Mouse (Mus musculus) megakaryocyte-erythroid progenitor cell, adult 5-6 weeks (primary cell): ENCODE results near the gene Shb. TPM values are rescaled to one million over a fixed set of nuclear protein-coding genes. Genes with fewer than 3 reads are reported as not detected.
"Not testable (repeated sequence)": the region's sequence is repeated elsewhere in the genome, so short reads cannot be mapped to it uniquely, and the experiment has no call there.

Experiments used
- ATAC-seq: replicated peaks from 2 replicates; pipeline ENCODE4 v1.8.0; 2016; ENCODE audit warnings: mild to moderate bottlenecking, inconsistent platforms; ENCODE audit not compliant: severe bottlenecking, poor library complexity, low FRiP score, low TSS enrichment
- total RNA-seq, 2 experiments: library from RNA; stranded (forward) in 1 of 2; stranded (reverse) in 1 of 2; fragments of 200-1000, 215-1000 nt in 1 of 2; fragments of >200 nt in 1 of 2; fragmentation: Nextera tagmentation in 1 of 2; gene quantifications; 2 replicates each; pipeline ENCODE4 v1.2.3; 2014 to 2017

Shb gene
- total RNA-seq, 2 experiments from 2014 or later = 7.8 to 8.9 TPM

GRCm38 (mm10) chr4:45407703-45408334 is 124.5 kb downstream of the Shb start:
- ATAC-seq = no peak

- ATAC-seq = peak; percentile 46
Observed at GRCm38 (mm10) chr4:45407001-45407702, 125.1 kb downstream of the Shb start.

DNA sequence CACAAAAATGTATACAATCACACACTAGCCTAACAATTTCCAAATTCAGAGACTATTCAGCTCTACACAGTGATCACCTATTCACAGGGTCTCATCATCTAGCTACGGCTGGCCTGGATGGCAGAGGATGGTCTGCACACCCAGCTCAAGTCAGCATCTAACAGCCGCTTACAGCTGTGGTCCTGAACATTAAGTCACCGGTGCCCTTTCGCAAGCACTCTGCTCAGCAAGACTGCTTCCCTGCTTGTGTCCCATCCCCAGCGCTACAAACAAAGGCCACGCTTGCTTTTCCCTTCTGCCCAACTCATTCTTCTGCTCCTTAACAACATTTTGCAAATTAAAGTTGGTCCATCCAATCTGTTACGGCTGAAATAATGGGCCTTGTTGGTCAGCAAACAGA is 125.9 kb downstream of the Shb start:
- ATAC-seq = no peak

DNA sequence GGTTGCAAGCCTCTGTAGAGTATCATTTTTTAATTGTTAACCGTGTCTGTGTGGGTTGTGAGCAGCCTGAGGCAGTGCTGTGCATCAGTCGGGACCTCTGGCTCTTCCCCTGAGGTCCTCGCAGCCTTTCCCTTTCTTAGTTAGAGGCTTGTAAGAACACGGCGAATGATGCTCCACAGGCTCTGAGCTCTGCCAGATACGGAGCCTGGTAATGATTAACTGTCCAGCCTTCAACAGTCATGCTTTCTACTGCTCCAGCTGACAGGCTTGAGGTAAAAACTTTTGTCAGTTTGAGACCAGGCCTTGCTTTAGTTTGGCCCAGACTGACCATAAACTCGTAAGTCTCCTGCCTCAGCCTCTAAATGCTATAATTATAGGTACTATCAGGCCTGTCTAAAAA is 127.0 kb downstream of the Shb start:
- no peak for ATAC-seq

- ATAC-seq = no peak
Observed at GRCm38 (mm10) chr4:45404086-45404485, 128.2 kb downstream of the Shb start.

- 0 out of 2 replicates have a peak, but pooled peaks have one; percentile 15 for ATAC-seq
Observed at GRCm38 (mm10) chr4:45403499-45403878, 128.8 kb downstream of the Shb start.

DNA sequence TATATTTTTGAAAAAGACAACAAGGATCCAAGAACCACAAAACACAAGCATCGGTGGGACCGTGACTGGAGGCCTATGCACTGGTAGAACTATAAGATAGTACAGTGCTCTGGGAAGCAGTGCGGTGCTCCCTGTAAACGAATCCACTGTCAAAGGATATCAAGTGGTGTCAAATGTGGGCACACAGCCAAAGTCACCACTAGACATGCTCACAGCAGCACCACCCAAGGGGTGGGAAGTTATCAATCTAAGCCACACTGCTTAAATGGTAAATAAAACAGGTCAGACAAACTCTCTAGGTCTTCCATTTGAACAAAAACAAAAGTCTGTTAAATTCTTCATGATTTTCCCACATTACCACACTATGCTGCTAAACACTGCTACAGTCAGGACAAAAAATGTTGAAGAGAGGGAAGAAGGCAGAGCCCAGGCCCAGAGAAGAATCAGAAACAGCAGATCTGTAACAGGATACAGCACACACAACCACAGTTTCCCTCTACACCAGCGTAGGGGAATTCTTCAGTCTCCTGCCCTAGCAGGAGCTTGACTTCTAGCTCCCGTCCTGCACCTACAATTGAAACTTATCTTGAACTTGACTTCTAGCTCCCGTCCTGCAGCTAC is 129.3 kb downstream of the Shb start:
- peak; percentile 79 for ATAC-seq

- ATAC-seq = no peak
Observed at GRCm38 (mm10) chr4:45402281-45402680, 130.0 kb downstream of the Shb start.

DNA sequence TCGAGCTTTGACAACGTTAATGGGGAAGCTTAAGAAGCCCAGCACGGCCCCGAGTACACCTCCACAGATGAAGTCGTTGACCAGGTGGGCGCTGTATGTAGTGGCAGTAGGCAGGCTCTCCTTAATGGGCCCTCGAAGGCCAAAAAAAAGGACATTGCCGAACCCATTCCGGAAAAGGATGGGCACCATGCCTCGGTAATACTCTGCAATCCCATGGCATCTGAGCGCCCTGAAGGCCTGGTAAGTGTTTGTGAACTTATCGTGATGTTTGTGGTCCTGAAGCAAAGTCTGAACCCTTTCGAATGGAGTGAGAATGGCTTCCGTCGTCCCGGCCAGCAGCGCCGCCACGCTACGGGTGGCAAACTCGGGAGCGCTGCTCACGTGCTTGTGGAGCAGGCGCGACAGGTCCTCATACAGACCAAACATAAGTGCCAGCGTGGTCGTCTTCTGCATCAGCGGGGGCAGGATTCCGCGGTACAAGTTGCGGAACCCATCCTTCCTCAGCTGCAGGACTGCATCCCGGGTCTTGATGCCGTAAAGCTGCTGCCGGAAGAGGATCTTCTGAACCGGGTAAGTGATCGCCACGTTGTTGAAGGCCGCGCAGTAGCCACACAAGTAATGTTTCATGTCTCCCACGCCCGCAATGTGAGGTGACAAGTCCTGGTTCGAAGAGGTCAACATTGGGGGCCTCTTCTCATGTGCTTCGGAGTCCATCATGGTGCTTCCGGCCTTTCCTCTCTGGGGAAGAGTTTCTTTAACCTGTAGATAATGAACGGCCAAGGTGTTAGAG is 132.7 kb downstream of the Shb start:
- ATAC-seq = no peak

- ATAC-seq = not testable (repeated sequence)
Observed at GRCm38 (mm10) chr4:45398315-45398714, 134.0 kb downstream of the Shb start.

DNA sequence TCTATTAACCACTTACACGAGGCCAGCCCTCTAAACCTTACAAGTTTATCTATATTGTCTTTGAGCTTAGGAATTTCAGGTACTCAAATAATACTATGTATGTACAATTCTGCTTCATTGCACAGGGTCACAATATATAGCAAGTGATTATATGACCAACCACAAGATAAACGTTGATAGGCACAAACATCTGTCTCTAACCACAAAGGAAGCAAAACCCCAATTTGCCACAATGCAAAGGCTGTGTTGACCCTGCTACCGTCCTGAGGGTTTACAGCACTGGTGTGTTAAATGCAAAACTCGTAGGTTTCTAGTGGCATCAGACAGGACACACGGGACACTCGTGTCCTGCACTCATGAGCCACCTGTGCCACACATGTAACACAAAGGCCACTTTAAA is 136.1 kb downstream of the Shb start:
- ATAC-seq = not testable (repeated sequence)

DNA sequence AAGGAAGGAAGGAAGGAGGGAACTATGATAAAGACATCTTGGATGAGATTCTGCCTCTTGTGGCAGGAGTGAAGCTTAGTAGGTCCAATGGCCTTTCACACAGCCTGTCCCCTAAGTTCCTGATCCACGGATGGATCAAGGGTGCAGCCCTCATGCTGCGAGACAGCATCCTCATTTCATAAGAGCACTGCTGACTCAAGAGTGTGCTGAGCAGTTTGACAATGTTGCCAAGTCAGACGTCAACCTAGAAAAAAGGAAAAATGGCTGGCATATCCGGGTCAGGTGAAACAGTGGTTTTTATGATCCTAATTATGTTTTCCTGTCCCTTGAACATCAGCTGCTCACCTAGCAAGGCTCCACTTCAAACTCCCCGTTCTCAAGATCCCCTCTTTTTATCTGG is 138.6 kb downstream of the Shb start:
- no peak for ATAC-seq

GRCm38 (mm10) chr4:45392994-45393393 is 139.3 kb downstream of the Shb start:
- ATAC-seq = no peak

DNA sequence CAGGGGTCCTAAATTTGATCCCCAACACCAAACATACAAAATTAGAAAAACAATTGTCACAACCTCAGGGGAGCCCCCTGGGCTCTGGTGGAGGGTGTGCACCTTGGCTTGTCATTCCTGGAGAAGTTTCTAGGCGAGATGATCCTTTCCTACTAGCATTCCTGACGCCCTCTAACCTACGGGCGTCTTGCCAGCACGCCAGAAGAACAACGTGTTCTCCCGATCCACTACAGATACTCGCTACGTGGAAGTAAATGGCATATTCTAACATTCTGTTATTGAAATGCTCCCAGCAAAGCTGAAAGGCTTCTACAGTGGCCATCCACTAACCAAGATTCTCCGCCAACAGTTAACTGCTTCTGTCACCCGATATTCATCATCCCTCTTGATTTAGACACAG is 139.7 kb downstream of the Shb start:
- no peak for ATAC-seq

GRCm38 (mm10) chr4:45392099-45392498 is 140.2 kb downstream of the Shb start:
- ATAC-seq = no peak; the same call in 1 of the 2 replicates

DNA sequence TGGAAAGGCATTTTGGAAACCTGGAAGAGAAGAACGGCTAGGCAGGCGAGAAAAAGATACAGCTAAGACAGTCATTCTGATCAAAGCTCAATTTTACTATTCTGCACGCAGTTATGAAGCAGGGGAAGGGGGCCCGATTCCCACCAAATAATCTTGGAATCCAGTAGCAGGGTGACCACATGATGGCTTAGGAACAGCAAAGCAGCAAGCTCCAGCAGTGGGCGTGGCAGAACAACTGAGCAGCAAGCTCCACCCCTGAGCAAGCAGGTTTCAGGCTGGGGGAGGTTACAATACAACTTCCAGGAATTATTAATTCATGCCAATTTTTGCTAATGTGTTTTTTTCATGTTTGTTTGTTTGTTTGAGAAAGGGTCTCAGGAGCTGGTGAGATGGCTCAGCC is 145.0 kb downstream of the Shb start:
- ATAC-seq = not testable (repeated sequence)

DNA sequence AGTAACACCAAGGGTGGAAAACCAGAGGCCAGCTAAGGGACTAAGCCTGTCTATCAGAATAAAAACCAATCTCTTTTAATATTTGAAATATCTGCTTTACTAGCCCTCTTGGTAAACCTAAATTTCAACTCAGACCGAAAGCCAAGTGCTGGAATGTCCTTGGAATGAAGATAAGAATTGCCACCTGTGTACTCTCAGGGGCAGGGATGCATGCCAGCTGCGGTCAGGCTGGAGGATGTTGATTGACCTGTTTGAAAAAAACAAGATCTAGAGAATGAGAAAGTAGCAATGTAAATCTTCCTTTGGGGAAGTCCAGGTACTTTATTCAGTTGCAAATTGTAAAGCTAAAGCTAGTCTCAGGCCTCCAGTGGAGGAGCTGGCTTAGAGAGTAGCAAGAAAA is 150.1 kb downstream of the Shb start:
- not testable (repeated sequence) for ATAC-seq

DNA sequence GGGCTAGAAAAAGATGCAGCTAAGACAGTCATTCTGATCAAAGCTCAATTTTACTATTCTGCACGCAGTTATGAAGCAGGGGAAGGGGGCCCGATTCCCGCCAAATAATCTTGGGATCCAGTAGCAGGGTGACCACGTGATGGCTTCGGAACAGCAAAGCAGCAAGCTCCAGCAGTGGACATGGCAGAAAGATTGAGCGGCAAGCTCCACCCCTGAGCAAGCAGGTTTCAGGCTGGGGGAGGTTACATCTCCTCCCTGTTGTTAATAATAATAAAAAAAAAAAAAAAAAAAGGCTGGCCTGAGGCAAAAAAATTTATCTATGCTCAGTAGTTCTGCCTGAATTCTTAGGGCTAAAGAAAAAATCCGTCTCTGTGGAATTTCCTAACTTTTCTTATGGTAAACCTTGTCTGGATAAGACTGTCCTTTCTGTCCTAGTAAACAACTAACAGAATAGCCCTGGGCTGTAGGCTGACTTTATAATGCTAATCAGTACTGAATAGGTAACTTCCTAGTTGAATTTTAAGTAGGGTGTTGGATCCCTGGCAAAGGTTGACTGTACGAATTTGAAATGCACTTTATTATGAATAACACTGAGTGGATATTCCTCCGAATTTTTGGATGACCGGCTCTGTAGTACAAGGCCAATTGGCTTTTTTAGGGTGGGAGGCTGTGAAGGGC is 151.2 kb downstream of the Shb start:
- not testable (repeated sequence) for ATAC-seq

GRCm38 (mm10) chr4:45376573-45376972 is 155.7 kb downstream of the Shb start:
- ATAC-seq = no peak
